Mouse (Mus musculus): Measurements from ENCODE around the gene Plcb4. TPM values are rescaled to one million over a fixed set of nuclear protein-coding genes. Genes with fewer than 3 reads are reported as not detected.

Gene Plcb4
- polyA plus RNA-seq (2012; rRNA removed) = 27.5 and 36.6 TPM in 2 replicates

GRCm38 (mm10) chr2:135658486-135659390, at the start of gene Plcb4:
Gene Plcb4 (plus strand): TSS chr2:135659011.

DNA sequence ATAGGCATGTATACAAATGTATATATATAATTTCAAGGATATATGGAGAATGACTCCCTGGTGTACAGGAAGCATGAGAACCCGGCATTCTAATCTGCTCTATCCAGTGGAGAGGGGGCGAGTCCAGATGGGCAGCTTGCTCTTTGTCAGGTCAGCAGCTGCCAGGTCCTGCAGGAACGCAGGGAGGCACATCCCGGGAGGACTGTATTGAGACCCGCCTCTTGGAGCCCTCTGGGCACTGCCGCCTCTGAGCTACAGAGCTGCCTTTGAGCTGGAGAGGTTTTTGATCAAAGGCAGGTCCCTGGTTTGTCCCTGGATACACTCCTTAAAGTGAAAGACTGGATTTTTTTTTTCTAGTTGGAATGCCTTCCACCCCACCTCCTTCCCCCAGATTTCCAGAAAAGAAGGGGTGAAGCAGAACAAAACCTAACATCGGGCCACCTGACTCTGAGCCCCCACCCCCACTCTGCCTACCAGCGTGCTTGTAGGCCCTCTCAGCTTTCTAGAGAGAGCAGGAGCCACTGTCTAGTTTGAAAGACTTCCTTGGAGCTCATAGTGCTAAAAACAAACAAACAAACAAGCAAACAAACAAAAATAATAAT, 393.0 kb downstream of the Plcb4 start, which contains the start of gene Lamp5:
Gene Lamp5 (plus strand): TSS at position 552 of the 602 bp plus-strand sequence.

